Mouse (Mus musculus): Measurements from ENCODE around the gene Chsy1. TPM values are rescaled to one million over a fixed set of nuclear protein-coding genes. Genes with fewer than 3 reads are reported as not detected.

Chsy1 gene
- polyA plus RNA-seq, 1 experiment, result 6.8 TPM

GRCm38 (mm10) chr7:66136187-66136586 lies 26.9 kb downstream of the Chsy1 start:
- H3K27ac ChIP-seq (ENCODE audit: insufficient read depth, low read length), result no peak overlapping the region
- no peaks in the 10 kb centered on the region for H3K27me3 ChIP-seq (ENCODE audit: control insufficient read depth, insufficient read depth, low read length)
- H3K4me3 ChIP-seq (replicated peaks; ENCODE audit: insufficient read depth, low read depth, low read length), result no peak overlapping the region
- peaks cover 2% of the 10 kb centered on the region; the same call in 1 of the 2 replicates for H3K4me1 ChIP-seq (ENCODE audit: control insufficient read depth, insufficient read depth, low read length)
- DNase-seq, result no peak
- no peak for TF ChIP-seq POLR2A (IDR thresholded peaks at IDR 0.05; ENCODE audit: borderline replicate concordance, insufficient read depth, low read length)
- no peak for TF ChIP-seq CTCF (IDR thresholded peaks at IDR 0.05; ENCODE audit: borderline replicate concordance, insufficient read depth, low read depth, low read length)

GRCm38 (mm10) chr7:66137309-66137708 lies 28.0 kb downstream of the Chsy1 start:
- DNase-seq, result no peak
- TF ChIP-seq CTCF (IDR thresholded peaks at IDR 0.05; ENCODE audit: borderline replicate concordance, insufficient read depth, low read depth, low read length) (no peak), POLR2A (IDR thresholded peaks at IDR 0.05; ENCODE audit: borderline replicate concordance, insufficient read depth, low read length) (no peak)
- peaks cover 3% of the 10 kb centered on the region; the same call in 1 of the 2 replicates for H3K4me1 ChIP-seq (ENCODE audit: control insufficient read depth, insufficient read depth, low read length)

GRCm38 (mm10) chr7:66138301-66138700 lies 29.0 kb downstream of the Chsy1 start:
- WGBS, result 15% methylated on average over 4 of the region's 4 CpGs
- Histone ChIP-seq H3K27ac (ENCODE audit: insufficient read depth, low read length) (no peak overlapping the region), H3K27me3 (ENCODE audit: control insufficient read depth, insufficient read depth, low read length) (no peaks in the 10 kb centered on the region), H3K4me1 (ENCODE audit: control insufficient read depth, insufficient read depth, low read length) (peaks cover 3% of the 10 kb centered on the region; the same call in 1 of the 2 replicates), H3K4me3 (replicated peaks; ENCODE audit: insufficient read depth, low read depth, low read length) (no peak overlapping the region)
- TF ChIP-seq CTCF (IDR thresholded peaks at IDR 0.05; ENCODE audit: borderline replicate concordance, insufficient read depth, low read depth, low read length), result no peak
- no peak for TF ChIP-seq POLR2A (IDR thresholded peaks at IDR 0.05; ENCODE audit: borderline replicate concordance, insufficient read depth, low read length)
- DNase-seq, result no peak

More at GRCm38 (mm10) chr7:66137309-66137708, 28.0 kb downstream of the Chsy1 start:
- Histone ChIP-seq H3K27ac (ENCODE audit: insufficient read depth, low read length) (no peak overlapping the region), H3K27me3 (ENCODE audit: control insufficient read depth, insufficient read depth, low read length) (no peaks in the 10 kb centered on the region), H3K4me3 (replicated peaks; ENCODE audit: insufficient read depth, low read depth, low read length) (no peak overlapping the region)
- 92% methylated on average over 4 of the region's 4 CpGs for WGBS

GRCm38 (mm10) chr7:66138878-66139277 lies 29.6 kb downstream of the Chsy1 start:
- no peak for DNase-seq
- no peak for TF ChIP-seq POLR2A (IDR thresholded peaks at IDR 0.05; ENCODE audit: borderline replicate concordance, insufficient read depth, low read length)
- no peak for TF ChIP-seq CTCF (IDR thresholded peaks at IDR 0.05; ENCODE audit: borderline replicate concordance, insufficient read depth, low read depth, low read length)
- Histone ChIP-seq H3K27ac (ENCODE audit: insufficient read depth, low read length) (no peak overlapping the region), H3K4me3 (replicated peaks; ENCODE audit: insufficient read depth, low read depth, low read length) (no peak overlapping the region), H3K4me1 (ENCODE audit: control insufficient read depth, insufficient read depth, low read length) (peaks cover 3% of the 10 kb centered on the region; the same call in 1 of the 2 replicates), H3K27me3 (ENCODE audit: control insufficient read depth, insufficient read depth, low read length) (no peaks in the 10 kb centered on the region)
- 93% methylated on average over 5 of the region's 5 CpGs for WGBS

DNA sequence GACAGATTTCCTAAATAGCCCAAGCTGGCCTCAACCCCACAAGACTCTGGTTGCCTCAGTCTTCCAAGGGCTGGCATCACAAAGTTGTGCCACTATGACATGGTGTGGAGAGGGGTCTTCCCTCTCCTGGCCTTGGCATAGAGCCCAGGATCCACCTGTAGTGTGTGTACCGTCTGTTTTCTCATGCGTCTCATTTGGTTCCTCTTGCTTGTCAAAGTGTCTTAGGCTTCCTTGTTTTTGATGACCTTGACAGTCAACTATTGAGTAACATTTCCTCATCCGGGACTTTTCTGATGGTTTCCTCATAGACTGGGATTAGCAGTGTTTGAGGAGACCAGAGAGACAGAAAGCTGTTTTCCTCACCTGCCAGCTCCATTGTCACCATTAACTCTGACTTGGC lies 30.8 kb downstream of the Chsy1 start:
- DNase-seq, result no peak
- Histone ChIP-seq H3K27ac (ENCODE audit: insufficient read depth, low read length) (no peak overlapping the region), H3K27me3 (ENCODE audit: control insufficient read depth, insufficient read depth, low read length) (no peaks in the 10 kb centered on the region), H3K4me3 (replicated peaks; ENCODE audit: insufficient read depth, low read depth, low read length) (no peak overlapping the region), H3K4me1 (ENCODE audit: control insufficient read depth, insufficient read depth, low read length) (peaks cover 3% of the 10 kb centered on the region; the same call in 1 of the 2 replicates)
- 57% methylated on average over 3 of the region's 3 CpGs for WGBS
- TF ChIP-seq CTCF (IDR thresholded peaks at IDR 0.05; ENCODE audit: borderline replicate concordance, insufficient read depth, low read depth, low read length), result no peak
- TF ChIP-seq POLR2A (IDR thresholded peaks at IDR 0.05; ENCODE audit: borderline replicate concordance, insufficient read depth, low read length), result no peak

- H3K27ac ChIP-seq (ENCODE audit: insufficient read depth, low read length), result no peak overlapping the region
Measured at GRCm38 (mm10) chr7:66140923-66141570, 31.7 kb downstream of the Chsy1 start.

DNA sequence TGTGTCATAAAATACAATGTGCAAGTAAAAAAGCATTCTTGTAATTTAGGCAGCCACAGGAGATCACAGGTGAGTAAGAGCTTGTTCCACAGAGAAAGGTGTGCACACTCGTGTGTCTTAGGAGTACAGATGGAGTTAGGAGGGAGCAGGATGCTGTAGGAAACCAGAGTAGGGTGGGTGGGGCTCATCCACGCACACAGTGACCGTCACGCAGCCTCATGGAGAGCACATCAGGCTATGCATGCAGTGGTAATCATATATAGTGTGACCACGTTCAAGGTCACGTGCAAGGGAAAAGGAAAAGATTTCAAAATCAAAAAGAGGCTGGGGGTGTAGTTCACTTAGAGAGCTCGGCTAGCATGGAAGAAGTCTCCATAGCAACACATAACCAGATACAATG lies 33.2 kb downstream of the Chsy1 start:
- peaks cover 3% of the 10 kb centered on the region; the same call in 1 of the 2 replicates for H3K4me1 ChIP-seq (ENCODE audit: control insufficient read depth, insufficient read depth, low read length)
- no peak overlapping the region for H3K4me3 ChIP-seq (replicated peaks; ENCODE audit: insufficient read depth, low read depth, low read length)
- TF ChIP-seq CTCF (IDR thresholded peaks at IDR 0.05; ENCODE audit: borderline replicate concordance, insufficient read depth, low read depth, low read length) (no peak), POLR2A (IDR thresholded peaks at IDR 0.05; ENCODE audit: borderline replicate concordance, insufficient read depth, low read length) (no peak)
- WGBS, result 88% methylated on average over 7 of the region's 7 CpGs
- no peak for DNase-seq
- H3K27ac ChIP-seq (ENCODE audit: insufficient read depth, low read length), result no peak overlapping the region
- H3K27me3 ChIP-seq (ENCODE audit: control insufficient read depth, insufficient read depth, low read length), result no peaks in the 10 kb centered on the region

More at GRCm38 (mm10) chr7:66140923-66141570, 31.7 kb downstream of the Chsy1 start:
- TF ChIP-seq POLR2A (IDR thresholded peaks at IDR 0.05; ENCODE audit: borderline replicate concordance, insufficient read depth, low read length) (no peak), CTCF (IDR thresholded peaks at IDR 0.05; ENCODE audit: borderline replicate concordance, insufficient read depth, low read depth, low read length) (no peak)
- no peak for DNase-seq
- Histone ChIP-seq H3K27me3 (ENCODE audit: control insufficient read depth, insufficient read depth, low read length) (no peaks in the 10 kb centered on the region), H3K4me1 (ENCODE audit: control insufficient read depth, insufficient read depth, low read length) (peaks cover 3% of the 10 kb centered on the region; the same call in 1 of the 2 replicates), H3K4me3 (replicated peaks; ENCODE audit: insufficient read depth, low read depth, low read length) (no peak overlapping the region)
- WGBS, result 23% methylated on average over 4 of the region's 4 CpGs

- H3K4me3 ChIP-seq (replicated peaks; ENCODE audit: insufficient read depth, low read depth, low read length), result no peak overlapping the region
- TF ChIP-seq CTCF (IDR thresholded peaks at IDR 0.05; ENCODE audit: borderline replicate concordance, insufficient read depth, low read depth, low read length) (no peak), POLR2A (IDR thresholded peaks at IDR 0.05; ENCODE audit: borderline replicate concordance, insufficient read depth, low read length) (no peak)
- H3K4me1 ChIP-seq (ENCODE audit: control insufficient read depth, insufficient read depth, low read length), result peaks cover 3% of the 10 kb centered on the region; the same call in 1 of the 2 replicates
- H3K27ac ChIP-seq (ENCODE audit: insufficient read depth, low read length), result no peak overlapping the region
- 87% methylated on average over 2 of the region's 2 CpGs for WGBS
- H3K27me3 ChIP-seq (ENCODE audit: control insufficient read depth, insufficient read depth, low read length), result no peaks in the 10 kb centered on the region
- no peak for DNase-seq
Measured at GRCm38 (mm10) chr7:66144543-66144942, 35.2 kb downstream of the Chsy1 start.
